Mouse (Mus musculus) ES-Bruce4 (cell line): ENCODE results near the gene Rassf5. TPM values are rescaled to one million over a fixed set of nuclear protein-coding genes. Genes with fewer than 3 reads are reported as not detected.
"Not testable (repeated sequence)": the region's sequence is repeated elsewhere in the genome, so short reads cannot be mapped to it uniquely, and the experiment has no call there.

Experiments
- H3K27ac ChIP-seq: 2 replicates; pipeline ENCODE4 v1.5.1; 2012; ENCODE audit warnings: low read length, inconsistent platforms; ENCODE audit not compliant: insufficient read depth
- H3K27me3 ChIP-seq: 2 replicates; pipeline ENCODE4 v1.6.1; 2012; ENCODE audit warnings: mild to moderate bottlenecking, low read length, inconsistent platforms; ENCODE audit not compliant: control insufficient read depth, poor library complexity, insufficient read depth, severe bottlenecking
- H3K36me3 ChIP-seq: 2 replicates; pipeline ENCODE4 v1.6.1; 2012; ENCODE audit warnings: inconsistent platforms, mild to moderate bottlenecking, low read length, moderate library complexity; ENCODE audit not compliant: control insufficient read depth, poor library complexity, insufficient read depth, severe bottlenecking
- H3K4me1 ChIP-seq: one replicate; pipeline ENCODE4 v1.8.1; 2011; ENCODE audit warnings: low read length; ENCODE audit not compliant: control insufficient read depth, insufficient read depth
- H3K4me3 ChIP-seq: 2 replicates; pipeline ENCODE4 v1.5.1; 2011; ENCODE audit warnings: low read depth, mild to moderate bottlenecking, low read length
- H3K9ac ChIP-seq: 2 replicates; pipeline ENCODE4 v1.6.1; 2012; ENCODE audit warnings: low read depth, mild to moderate bottlenecking, inconsistent platforms; ENCODE audit not compliant: poor library complexity, severe bottlenecking
- H3K9me3 ChIP-seq: replicated peaks from 2 replicates; pipeline ENCODE4 v1.6.1; 2012; ENCODE audit warnings: mild to moderate bottlenecking, low read length, inconsistent platforms; ENCODE audit not compliant: control insufficient read depth, poor library complexity, insufficient read depth, severe bottlenecking
- CTCF ChIP-seq: IDR thresholded peaks from one replicate; pipeline ENCODE4 v1.8.1; 2011; ENCODE audit warnings: low read depth, low read length
- EP300 ChIP-seq: IDR thresholded peaks from 2 replicates; pipeline ENCODE4 v1.6.1; 2011; ENCODE audit warnings: low read depth, low read length; ENCODE audit not compliant: insufficient read depth
- POLR2A ChIP-seq: IDR thresholded peaks from one replicate; pipeline ENCODE4 v1.8.1; 2011; ENCODE audit warnings: low read length; ENCODE audit not compliant: insufficient read depth
- polyA plus RNA-seq: library from polyadenylated mRNA; stranded (reverse); fragments of >200 nt; gene quantifications from 2 replicates; pipeline ENCODE4 v1.2.4, GENCODE M21; 2011; ENCODE audit warnings: low read depth; ENCODE audit not compliant: missing spikeins, insufficient read depth, insufficient read length

Rassf5 gene
- polyA plus RNA-seq, 1 experiment: 0.45 TPM

DNA sequence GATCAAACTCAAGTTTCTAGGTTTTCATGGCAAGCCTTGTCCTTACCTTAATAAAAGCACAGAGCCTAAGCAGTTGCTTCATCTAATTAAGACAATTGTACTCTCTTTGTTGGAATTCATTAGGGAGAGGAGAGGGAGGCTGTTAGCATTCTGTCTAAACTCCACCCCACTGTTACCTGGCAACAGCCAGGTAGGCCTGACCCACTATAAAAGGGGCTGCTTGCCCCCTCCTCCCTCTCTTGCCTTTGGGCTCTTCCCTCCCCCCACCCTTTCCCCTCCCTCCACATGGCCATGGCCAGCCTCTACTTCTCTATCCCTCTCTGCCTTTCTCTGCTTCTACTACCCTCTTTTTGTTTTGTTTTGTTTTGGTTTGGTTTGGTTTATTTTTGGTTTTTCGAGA lies 95.6 kb downstream of the Rassf5 start:
- no peak overlapping the region for H3K4me3 ChIP-seq
- TF ChIP-seq CTCF: no peak
- TF ChIP-seq EP300: 0 out of 2 replicates have a peak, but pooled peaks have one; percentile 16
- TF ChIP-seq POLR2A: no peak
- peak overlapping the region; percentile 98 for H3K27ac ChIP-seq
- peaks cover 5% of the 10 kb centered on the region for H3K4me1 ChIP-seq
- H3K27me3 ChIP-seq: no peaks in the 10 kb centered on the region
- no peaks in the 10 kb centered on the region for H3K36me3 ChIP-seq
- H3K9ac ChIP-seq: peak overlapping the region; percentile 73
- H3K9me3 ChIP-seq: no peaks in the 10 kb centered on the region

DNA sequence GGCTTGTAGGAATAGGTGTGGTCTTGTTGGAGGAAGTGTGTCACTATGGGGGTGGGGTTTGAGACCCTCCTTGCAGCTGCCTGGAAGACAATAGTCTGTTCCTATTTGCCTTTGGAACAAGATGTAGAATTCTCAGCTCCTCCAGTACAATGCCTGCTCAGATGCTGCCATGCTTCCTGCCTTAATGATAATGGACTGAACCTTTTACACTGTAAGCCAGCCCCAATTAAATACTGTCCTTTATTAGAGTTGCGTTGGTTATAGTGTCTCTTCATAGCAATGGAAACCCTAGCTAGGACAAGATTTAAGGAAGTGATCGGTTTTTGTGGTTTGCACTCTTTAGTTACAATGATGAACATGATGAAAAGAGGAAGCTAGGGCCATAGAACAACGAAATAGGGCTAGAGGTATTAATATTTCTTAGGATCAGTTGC lies 98.9 kb downstream of the Rassf5 start:
- peak overlapping the region; percentile 62 for H3K4me3 ChIP-seq
- H3K27me3 ChIP-seq: no peaks in the 10 kb centered on the region
- H3K4me1 ChIP-seq: peaks cover 5% of the 10 kb centered on the region
- H3K9me3 ChIP-seq: no peaks in the 10 kb centered on the region
- TF ChIP-seq POLR2A (peak; percentile 43), EP300 (no peak), CTCF (no peak)
- H3K9ac ChIP-seq: peak overlapping the region; percentile 73
- H3K36me3 ChIP-seq: no peaks in the 10 kb centered on the region
- H3K27ac ChIP-seq: peak overlapping the region; percentile 88

DNA sequence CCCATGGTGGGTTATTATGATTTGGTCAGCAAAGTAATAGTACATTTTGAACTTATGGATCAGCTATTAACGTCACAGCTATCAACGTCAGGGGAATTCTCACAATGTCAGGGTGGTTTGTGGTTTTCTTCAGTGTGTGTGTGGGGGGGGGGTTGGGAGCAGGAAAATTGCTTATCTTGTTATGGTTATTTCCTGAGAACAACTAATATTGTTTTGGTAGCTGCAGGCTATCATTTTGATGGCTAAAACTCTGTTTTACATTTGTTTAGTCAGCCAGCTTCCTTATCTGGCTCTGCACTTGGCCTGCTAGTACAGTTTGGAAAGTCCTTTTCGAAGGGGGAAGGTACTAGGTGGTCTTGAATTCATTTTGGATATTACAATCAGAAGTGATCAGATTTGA lies 99.8 kb downstream of the Rassf5 start:
- H3K27ac ChIP-seq: peak overlapping the region; percentile 80
- not testable (repeated sequence) for H3K36me3 ChIP-seq, H3K9me3 ChIP-seq, H3K9ac ChIP-seq, H3K4me1 ChIP-seq, H3K4me3 ChIP-seq, H3K27me3 ChIP-seq

DNA sequence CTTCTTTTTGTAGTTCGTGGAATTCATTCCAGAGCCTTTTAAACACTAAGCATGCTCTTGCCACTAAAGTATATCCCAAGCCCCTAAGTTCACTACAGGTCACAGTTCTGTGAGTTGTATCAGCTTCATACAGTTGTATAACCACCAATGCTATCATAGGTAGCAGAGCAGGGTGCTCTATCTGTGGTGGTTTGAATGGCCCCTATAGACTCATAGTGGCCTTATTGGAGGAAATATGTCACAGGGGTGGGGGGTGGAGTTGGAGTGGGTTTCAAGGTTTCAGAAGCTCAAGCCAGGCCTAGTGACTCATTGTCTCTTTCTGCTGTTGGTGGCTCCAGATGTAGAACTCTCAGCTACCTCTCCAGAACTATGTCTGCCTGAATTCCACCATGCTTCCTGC lies 102.6 kb downstream of the Rassf5 start:
- Histone ChIP-seq H3K4me1 (peaks cover 3% of the 10 kb centered on the region), H3K9ac (no peak overlapping the region), H3K27ac (no peak overlapping the region), H3K4me3 (no peak overlapping the region), H3K27me3 (no peaks in the 10 kb centered on the region), H3K36me3 (no peaks in the 10 kb centered on the region), H3K9me3 (no peaks in the 10 kb centered on the region)
- TF ChIP-seq POLR2A: no peak
- no peak for TF ChIP-seq EP300
- TF ChIP-seq CTCF: no peak

GRCm38 (mm10) chr1:131141449-131141848 lies 103.6 kb downstream of the Rassf5 start:
- H3K27me3 ChIP-seq: no peaks in the 10 kb centered on the region
- no peak overlapping the region for H3K4me3 ChIP-seq
- H3K27ac ChIP-seq: peak overlapping the region; percentile 33
- H3K4me1 ChIP-seq: peaks cover 3% of the 10 kb centered on the region
- H3K9me3 ChIP-seq: no peaks in the 10 kb centered on the region
- no peak for TF ChIP-seq CTCF
- no peak for TF ChIP-seq EP300
- TF ChIP-seq POLR2A: no peak
- H3K9ac ChIP-seq: no peak overlapping the region
- H3K36me3 ChIP-seq: no peaks in the 10 kb centered on the region; the same call in 1 of the 2 replicates

GRCm38 (mm10) chr1:131139102-131140095 lies 105.7 kb downstream of the Rassf5 start:
- Histone ChIP-seq H3K27ac (peak overlapping the region; percentile 98), H3K36me3 (peaks cover 20% of the 10 kb centered on the region), H3K9ac (peak overlapping the region; percentile 91), H3K4me3 (no peak overlapping the region), H3K9me3 (no peaks in the 10 kb centered on the region), H3K4me1 (peaks cover 2% of the 10 kb centered on the region), H3K27me3 (no peaks in the 10 kb centered on the region)
- TF ChIP-seq POLR2A (no peak), CTCF (no peak), EP300 (no peak)
